Mouse (Mus musculus): ENCODE results near the gene Cep295.
"Not testable (repeated sequence)": the region's sequence is repeated elsewhere in the genome, so short reads cannot be mapped to it uniquely, and the experiment has no call there.

Cep295 gene

DNA sequence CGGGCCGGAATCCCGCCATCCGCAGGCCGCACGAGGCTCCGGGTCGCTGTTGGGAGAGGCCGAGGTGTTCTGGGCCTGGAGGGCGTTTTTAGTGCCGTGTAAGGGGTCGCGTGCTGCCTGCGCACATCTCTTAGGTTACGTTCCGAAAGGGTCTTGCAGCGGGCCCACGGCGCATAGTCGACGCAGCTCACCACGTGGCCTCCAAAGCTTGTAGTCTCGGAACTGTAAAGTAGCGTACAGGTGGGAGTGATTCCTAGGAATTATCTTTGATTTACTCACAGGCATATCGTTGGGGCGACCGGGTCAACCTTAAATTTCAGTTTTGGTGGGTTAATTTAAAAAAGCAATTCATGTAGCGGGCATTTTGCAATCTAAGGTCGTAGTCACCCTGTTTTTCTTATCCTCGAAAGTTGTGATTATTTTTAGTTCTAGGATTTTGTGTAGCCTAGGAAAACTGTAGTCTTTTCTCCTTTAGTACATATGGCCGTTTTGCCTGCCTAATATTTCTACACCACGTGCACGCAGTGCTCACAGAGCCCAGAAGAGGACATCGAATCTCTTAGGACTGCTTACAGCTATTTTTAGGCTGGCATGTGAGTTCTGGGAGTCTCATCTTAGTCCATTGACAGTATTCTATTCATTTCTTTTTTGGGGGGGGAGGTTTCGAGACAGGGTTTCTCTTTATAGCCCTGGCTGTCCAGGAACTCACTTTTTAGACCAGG is 51.0 kb downstream of the Cep295 start, which contains the start of gene 4931406C07Rik:
4931406C07Rik (minus strand) TSS at position 51 of the 722 bp plus-strand sequence.
- DNase-seq, result peak; percentile 21

- DNase-seq, result peak; percentile 98
Measured at GRCm38 (mm10) chr9:15305503-15306397, 51.8 kb downstream of the Cep295 start, which contains the start of gene Taf1d. Taf1d (plus strand) TSS chr9:15306214.

DNA sequence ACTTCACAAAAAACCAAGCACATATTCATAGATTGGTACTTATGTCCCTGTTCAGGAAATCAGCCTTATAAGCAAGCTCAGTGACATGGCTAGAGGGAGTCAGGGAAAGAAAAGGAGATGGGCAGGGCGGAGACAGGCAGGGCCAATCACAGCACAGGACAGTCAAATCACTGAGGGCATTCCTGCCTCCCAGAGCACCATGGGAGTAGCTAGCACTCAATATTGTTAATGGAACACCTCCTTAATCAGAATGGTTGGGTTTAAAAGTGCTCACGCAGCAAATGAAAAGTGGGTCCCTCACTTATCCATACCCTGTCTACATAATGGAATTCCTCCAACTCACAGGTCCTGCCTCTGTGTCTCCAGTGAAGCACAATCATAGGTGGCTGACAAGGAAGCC is 54.7 kb downstream of the Cep295 start:
- DNase-seq, result peak; percentile 24

- not testable (repeated sequence) for DNase-seq
Measured at GRCm38 (mm10) chr9:15302006-15302405, 55.6 kb downstream of the Cep295 start.

DNA sequence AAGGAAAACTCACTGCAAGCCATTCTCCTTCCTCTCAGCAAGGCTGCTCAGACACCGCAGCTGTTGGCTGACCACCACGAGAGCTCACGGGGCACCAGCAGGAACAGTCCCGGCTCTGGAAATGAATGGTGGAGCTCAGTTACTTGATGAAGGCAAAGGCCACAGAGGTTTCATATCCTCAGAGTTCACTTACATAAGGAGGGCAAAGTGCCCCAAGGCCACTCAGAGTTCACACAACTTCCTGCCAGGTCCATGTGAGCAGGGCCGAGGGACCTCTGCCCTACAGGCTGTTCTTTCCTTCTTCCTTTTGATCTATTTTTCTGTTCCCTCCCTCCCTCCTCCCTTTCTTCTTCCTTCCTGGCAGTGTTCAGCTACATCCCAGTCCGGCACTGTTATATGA is 56.2 kb downstream of the Cep295 start:
- peak; percentile 71 for DNase-seq

DNA sequence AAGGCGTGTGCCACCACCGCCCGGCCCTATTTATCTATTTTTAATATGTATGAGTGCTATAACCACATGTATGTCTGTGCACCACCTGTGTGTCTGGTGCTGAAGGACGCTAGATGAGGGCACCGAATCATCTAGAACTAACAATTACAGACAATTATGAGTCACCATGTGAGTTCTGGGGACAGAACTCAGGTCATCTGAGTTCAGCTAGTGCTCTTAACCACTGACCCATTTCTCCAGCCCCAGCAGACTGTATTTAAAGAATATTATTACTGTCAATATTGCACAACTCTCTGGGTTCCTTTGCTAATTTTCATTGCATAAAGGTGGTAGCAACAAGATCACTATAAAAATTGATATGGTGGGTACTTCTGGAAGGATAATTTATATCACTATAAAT is 57.5 kb downstream of the Cep295 start:
- no peak for DNase-seq

DNA sequence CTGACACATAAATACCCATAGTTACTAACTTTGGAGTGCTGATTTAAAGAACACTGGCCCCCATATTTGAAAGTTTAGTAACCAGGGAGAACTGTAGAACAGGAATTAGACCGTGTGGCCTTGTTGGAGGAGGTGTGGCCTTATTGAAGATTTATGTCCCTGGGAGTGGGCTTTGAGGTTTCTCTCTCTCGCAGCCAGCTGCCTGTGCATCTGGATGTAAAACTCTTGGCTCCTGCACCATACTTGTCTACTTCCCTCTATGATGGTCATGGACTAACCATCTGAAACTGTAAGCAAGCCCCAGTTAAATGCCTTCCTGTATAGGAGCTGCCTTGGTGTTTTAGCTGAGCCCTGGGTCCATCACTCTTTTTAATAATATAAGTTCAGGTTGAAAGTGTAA is 59.1 kb downstream of the Cep295 start:
- DNase-seq, result no peak

- DNase-seq, result no peak
Measured at GRCm38 (mm10) chr9:15297112-15297511, 60.5 kb downstream of the Cep295 start.

- DNase-seq, result no peak
Measured at GRCm38 (mm10) chr9:15289251-15289650, 68.3 kb downstream of the Cep295 start.

- DNase-seq, result no peak
Measured at GRCm38 (mm10) chr9:15288402-15288801, 69.2 kb downstream of the Cep295 start.

- DNase-seq, result no peak
Measured at GRCm38 (mm10) chr9:15287846-15288245, 69.7 kb downstream of the Cep295 start.

GRCm38 (mm10) chr9:15285443-15285842 is 72.1 kb downstream of the Cep295 start:
- peak; percentile 28 for DNase-seq

DNA sequence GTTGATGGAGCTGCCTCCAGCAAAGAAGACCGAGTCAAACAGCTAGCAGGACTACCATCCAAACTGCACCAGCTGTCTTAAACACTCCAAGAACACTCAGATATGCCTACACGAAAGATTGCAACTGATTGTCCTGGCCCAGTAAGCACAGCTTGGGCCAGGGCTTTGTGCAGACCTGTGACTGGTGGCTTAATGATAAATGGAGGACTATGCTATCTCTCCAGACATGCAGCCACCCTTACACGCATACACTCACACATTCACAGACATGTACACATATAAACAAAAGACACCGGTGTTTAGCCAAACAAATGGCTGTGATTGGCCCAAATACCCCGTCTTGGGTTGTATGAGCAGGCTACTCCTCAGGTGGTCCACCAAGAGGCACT is 77.1 kb downstream of the Cep295 start:
- no peak for DNase-seq

GRCm38 (mm10) chr9:15279649-15280490 is 77.7 kb downstream of the Cep295 start, which contains the start of gene Med17:
Med17 (minus strand) TSS chr9:15279931.
- DNase-seq, result peak; percentile 96

GRCm38 (mm10) chr9:15279139-15279648 is 78.4 kb downstream of the Cep295 start:
- DNase-seq, result no peak

- DNase-seq, result no peak
Measured at GRCm38 (mm10) chr9:15278343-15278742, 79.2 kb downstream of the Cep295 start.

GRCm38 (mm10) chr9:15276855-15277254 is 80.7 kb downstream of the Cep295 start:
- DNase-seq, result no peak

DNA sequence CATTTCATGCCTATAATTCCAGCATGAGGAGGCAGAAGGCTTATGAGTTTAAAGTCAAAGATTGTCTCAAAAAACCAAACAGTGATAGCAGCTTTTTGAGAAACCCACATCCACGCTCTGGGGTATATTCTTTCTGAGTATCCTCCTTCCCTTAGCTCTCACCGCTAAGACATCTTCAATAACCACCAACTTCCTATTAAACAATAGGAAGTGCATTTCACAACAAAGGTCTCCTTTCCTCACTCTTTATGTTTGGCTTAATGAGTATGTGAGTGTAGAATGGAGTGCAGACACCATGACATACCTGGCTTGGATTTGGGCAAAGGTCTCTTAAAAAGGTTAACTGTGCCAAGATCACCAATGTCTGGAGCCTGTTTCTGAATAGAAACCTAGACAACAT is 83.6 kb downstream of the Cep295 start:
- no peak for DNase-seq

Measured in kidney, postnatal 10 days (tissue).